Mouse (Mus musculus) cortical plate, adult 2 months (tissue): ENCODE data around the gene Knstrn.

Experiments used
- CTCF ChIP-seq: fragments of 200-500 bp; IDR thresholded peaks from 2 replicates; pipeline ENCODE4 v1.5.1; 2011; ENCODE audit warnings: mild to moderate bottlenecking, control low read depth, low read length; ENCODE audit not compliant: insufficient read depth; ENCODE audit errors: extremely low read depth
- POLR2A ChIP-seq: fragments of 200-500 bp; IDR thresholded peaks from 2 replicates; pipeline ENCODE4 v1.6.1; 2011; ENCODE audit warnings: mild to moderate bottlenecking, low read length, control low read depth; ENCODE audit not compliant: insufficient read depth; ENCODE audit errors: extremely low read depth

DNA sequence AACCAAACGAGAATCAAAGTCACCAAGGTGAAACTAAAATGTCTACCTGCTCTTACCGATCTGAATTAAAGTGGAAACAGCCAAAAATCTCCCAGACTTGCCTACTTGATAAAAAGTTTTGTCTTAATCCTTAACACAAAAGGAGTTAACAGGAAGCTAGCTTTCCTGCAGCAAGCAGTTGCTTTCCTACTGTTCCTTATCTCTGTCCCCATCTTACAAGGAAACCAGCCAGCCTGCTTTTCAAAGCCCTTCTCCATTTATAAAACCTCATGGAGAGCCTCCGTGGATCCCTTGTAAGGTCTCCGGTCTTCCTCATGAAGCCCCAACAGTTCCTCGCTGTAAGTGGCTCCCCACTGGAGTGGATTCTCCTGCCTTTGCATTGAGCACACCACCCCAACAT is 24.5 kb downstream of the Knstrn start:
- TF ChIP-seq POLR2A, result no peak
- no peak for TF ChIP-seq CTCF
